Mouse (Mus musculus) inflammation-experienced regulatory T-cells, adult 6 months (primary cell): ENCODE measurements around the gene Vipr2. TPM values are rescaled to one million over a fixed set of nuclear protein-coding genes. Genes with fewer than 3 reads are reported as not detected.
A peak's percentile ranks its signal among the peaks of the same experiment; 100 is the strongest.

ENCODE experiments used
- ATAC-seq: one replicate; pipeline ENCODE4 v1.8.0; 2017
- polyA plus RNA-seq, 3 experiments: library from polyadenylated mRNA; unstranded; fragments of 100-300 nt; shearing (Covaris generic); gene quantifications; one replicate each; pipeline ENCODE4 v1.2.1; 2017

Gene Vipr2
- polyA plus RNA-seq, 3 experiments from 2014 or later, result 0.41 to 3.5 (median 2.1) TPM

DNA sequence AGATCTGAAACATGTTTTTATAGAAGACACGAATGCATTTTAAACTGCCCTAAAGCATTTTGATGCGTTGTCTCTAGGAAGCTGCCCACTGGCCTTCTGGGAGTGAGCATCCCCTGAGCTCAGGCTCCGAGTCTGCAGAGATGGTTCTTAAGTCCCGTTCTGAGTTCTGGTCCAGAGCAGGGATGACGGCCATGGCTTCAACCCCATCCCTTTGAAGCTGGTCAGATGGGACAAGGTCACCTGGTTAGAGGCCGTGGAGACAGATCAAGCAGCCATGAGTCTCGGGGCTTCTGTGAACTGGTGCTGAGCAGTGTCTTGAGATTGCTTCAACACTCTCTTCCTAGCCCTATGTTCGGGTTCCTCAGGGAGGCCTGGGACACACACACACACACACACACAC, 19.6 kb downstream of the Vipr2 start:
- no peak for ATAC-seq

GRCm38 (mm10) chr12:116101945-116102344, 24.4 kb downstream of the Vipr2 start:
- ATAC-seq, result no peak

- ATAC-seq, result no peak
These were observed 32.2 kb downstream of the Vipr2 start for GRCm38 (mm10) chr12:116109451-116110353.

GRCm38 (mm10) chr12:116111007-116111694, 33.6 kb downstream of the Vipr2 start:
- ATAC-seq, result no peak

DNA sequence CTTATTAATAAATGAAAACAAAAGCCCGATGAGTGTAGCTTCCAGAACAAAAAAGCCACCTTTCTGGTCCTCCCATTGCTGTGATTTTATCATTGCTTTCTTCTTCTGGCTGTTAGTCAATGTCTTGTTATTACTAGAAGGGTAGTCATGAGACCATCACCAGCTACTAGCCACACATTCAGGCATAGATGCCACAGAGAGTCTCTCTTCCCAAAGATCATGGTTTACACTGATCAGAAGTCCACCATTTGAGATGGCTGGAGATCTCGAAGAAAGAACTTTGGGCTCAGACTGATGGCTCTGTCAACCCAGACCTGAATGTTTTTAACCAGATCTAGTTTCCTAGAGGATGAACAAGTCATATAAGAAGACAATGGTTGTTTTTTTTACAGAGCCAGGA, 38.3 kb downstream of the Vipr2 start:
- no peak for ATAC-seq

GRCm38 (mm10) chr12:116116455-116116854, 38.9 kb downstream of the Vipr2 start:
- ATAC-seq, result no peak

DNA sequence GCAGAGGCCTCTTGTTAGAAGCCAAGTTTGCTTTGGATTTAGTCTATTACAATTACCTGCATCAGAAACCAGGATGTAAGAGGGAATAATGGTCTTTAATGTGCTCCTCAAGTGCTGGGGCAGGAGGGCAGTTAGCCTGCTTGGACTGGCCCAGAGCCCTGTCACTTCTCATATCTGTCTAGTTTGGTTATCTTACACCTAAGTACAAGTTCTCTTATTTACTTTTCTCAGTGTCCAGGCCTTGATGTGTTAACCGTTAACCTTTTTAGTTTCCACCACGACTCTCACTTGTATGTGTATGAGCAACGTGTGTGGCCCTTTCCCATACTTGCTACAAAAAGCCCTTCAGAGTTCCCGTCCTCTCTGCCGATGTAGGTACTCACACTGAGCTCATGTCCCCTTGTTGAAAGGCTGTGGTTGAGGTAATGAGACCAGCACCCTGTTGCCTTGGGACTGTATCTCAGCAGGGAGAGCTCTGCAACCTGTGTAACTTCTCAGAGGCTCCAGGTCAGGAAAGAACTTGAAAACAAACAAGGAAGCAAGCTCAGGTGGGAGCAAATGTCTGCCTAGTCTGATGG, 39.9 kb downstream of the Vipr2 start:
- no peak for ATAC-seq

DNA sequence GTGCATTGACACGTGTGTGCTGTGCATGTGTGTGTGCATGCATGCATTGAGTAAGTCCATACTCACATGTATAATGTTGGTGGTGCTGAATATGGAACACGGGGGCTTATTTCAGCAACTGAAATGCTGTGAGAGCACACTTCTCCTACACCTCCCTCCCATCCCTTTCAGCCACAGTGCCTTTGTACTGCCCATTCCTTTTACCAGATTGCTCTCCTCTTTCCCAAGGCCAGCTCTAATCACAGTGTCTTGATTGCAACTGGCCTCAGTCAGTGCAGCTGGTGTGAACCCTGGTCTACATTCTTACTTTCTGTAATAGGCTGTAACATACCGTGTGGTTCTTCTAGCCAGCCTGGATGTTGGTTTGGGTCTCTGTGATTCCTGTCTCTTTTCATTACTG, 41.5 kb downstream of the Vipr2 start:
- no peak for ATAC-seq

DNA sequence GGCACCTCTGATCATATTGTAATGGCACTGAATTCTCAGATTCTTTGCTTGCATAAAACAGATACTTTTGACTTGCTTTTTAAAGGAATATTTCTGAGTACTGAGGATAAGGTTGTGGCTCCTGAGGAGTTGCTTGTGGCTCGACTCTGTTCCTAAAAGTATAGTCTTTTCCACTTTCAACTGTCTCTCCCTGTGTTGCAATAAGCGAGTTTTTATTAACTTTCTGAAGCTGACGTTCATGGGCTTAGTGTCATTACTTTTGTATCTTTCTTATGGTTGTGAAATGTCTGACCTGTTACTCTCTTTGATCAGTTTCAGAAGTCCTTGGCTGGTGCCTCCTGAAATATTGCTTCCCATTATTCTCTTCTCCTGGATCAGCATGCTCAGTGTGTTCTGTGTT, 46.3 kb downstream of the Vipr2 start:
- ATAC-seq, result no peak

DNA sequence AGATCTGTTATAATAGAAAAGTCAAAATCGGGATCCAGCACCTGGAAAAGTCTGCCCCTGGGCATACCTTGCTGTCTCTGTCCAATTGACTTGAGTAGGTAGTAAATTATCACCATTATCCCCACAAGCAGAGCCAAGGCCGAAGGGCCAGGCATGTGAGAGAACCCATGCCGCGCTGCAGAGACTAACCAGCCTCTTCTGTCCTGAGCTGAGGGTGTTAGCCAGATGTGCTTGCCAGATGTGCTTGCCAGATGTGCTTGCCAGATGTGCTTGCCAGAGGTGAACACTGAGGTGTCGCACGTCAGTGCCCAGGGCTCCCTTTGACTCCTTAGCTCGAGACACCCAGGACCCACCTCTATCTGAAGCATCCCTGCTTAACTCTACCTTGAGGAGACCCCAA, 53.4 kb downstream of the Vipr2 start:
- ATAC-seq, result no peak

DNA sequence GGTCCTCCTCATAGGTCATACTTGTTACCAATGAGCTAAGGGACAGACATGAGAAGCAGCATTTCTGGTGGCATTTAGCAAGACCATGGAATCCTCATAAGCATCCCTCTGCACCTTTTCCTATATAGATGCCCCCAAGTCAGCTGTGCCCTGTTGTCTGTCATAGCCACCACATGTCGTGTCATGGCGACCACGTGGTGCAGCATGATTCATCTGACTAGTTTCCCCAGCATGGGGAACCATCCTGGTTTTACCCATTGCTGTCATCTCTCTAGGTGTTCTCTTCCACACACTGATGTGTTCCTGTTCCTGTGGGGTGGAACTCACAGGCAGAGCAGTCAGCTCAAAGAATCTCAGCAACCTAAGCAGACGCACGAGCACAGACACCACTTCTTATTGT, 55.4 kb downstream of the Vipr2 start:
- no peak for ATAC-seq

DNA sequence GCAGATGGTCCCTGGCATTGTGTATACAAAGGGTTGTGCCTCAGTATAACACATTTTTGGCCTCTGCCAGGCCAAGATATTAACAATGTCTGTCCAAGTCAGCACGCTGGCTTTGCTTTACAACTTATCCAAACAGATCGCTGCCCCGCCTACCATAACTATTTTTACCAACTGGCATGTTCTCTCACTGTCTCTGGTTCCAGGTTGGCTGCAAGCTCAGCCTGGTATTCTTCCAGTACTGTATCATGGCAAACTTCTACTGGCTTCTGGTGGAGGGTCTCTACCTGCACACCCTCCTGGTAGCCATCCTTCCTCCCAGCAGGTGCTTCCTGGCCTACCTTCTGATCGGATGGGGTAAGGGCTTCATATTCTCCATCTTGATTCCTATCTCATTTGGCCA, 58.4 kb downstream of the Vipr2 start:
- no peak for ATAC-seq

GRCm38 (mm10) chr12:116138322-116139205, 61.0 kb downstream of the Vipr2 start:
- peak; percentile 70 for ATAC-seq

DNA sequence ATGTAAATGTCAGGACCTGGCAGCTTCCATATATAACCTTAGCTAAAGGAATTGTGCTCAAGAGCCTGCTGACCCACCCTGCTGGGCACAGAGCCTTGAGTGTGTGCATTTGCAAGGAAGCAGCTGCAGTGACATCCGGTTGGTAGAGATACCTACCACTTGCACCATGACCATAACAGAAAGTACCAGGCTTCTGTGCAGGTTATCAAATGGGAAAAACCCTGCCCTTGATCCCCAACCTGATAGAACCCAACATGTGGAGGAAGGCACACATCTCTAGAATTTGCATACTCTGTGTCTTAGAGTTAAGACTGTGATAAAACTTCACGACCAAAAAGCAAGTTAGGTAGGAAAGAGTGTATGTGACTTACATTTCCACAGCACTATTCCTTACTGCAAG, 63.1 kb downstream of the Vipr2 start:
- ATAC-seq, result peak; percentile 67

DNA sequence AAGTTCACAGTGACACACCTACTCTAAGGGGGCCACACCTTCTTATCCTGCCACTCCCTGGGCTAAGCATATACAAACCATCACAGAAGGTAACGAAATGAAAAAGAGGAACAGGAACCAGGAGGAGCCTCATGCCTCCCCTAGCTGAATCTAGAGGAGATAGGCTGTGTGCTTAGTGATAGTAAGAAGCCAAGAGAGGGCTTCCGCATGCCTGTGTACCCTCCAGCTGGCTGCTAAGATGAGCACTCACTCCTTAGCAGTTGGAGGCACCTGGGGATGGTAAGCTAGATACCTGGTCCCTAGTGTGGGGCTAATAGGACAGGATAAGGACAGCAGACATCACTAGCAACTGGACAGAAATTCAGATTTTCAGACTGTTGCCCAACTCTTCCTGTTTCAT, 64.3 kb downstream of the Vipr2 start:
- no peak for ATAC-seq

GRCm38 (mm10) chr12:116142464-116142863, 64.9 kb downstream of the Vipr2 start:
- no peak for ATAC-seq

DNA sequence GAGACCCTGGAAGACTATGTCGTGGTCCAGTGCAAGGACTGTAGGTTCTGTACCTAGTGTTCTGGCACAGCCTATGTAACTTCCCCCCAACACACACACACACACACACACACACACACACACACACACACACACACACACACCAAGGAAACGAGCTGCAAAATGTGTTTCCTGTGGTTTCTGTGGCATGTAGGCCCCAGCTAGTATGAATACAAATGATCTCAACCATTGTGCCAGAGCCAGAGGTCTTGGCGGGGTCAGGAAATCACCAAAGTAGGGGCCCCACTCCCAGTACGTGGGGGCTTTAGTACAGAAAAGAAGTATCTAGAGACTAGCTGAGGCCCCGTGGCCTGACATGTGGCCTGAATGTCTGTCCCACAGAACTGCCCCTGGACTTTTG, 67.7 kb downstream of the Vipr2 start:
- ATAC-seq, result peak; percentile 89

DNA sequence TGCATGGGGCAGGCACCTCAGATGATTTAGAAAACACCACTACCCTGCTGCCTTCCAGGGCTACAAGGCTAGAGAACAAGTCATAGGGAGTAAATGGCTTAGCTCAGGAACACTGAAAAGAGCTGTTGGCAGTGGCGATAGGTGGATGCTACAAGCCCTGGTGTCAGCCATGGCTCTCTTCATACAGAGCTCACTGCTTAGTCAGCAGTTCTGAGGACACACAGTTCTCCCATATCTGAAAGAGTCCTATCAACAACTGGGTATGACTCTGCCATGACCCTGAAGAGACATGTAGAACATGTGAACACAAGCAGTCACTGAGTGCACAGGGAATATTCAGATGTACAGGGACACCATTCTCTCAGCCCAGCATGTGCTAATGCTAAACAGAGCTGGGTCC, 68.2 kb downstream of the Vipr2 start:
- ATAC-seq, result peak; percentile 39

DNA sequence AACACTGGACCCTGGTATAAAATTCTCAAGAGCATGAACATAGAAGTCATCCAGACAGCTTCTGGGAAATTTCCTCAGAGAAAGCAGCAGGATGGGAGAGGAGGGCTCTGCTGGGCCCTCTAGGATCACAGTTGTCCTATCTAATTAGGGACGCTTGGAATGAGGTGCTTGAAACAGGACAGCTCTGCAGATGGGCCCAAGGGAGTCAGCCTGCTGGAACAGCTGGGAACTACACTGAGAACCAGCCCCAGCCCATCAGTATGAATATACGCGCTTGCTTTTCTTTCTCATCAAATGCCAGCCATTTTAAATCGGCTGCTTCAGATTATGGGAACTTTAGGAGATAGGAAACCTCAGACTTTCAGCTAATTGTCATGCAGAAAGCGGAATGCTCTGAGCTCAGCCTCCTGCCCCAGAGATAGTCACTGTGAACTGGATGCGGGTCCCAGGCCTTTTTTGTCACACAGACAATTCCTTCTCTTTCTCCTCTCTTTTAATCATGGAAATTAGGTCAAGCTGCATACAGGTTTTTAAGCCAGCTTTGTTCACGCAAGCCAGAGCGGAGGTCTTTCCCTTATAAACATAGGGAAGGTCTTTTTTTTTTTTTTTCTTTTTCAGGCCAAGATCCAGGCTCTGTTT, 69.6 kb downstream of the Vipr2 start:
- no peak for ATAC-seq

- no peak for ATAC-seq
These were observed 75.4 kb downstream of the Vipr2 start for GRCm38 (mm10) chr12:116152866-116153428.

DNA sequence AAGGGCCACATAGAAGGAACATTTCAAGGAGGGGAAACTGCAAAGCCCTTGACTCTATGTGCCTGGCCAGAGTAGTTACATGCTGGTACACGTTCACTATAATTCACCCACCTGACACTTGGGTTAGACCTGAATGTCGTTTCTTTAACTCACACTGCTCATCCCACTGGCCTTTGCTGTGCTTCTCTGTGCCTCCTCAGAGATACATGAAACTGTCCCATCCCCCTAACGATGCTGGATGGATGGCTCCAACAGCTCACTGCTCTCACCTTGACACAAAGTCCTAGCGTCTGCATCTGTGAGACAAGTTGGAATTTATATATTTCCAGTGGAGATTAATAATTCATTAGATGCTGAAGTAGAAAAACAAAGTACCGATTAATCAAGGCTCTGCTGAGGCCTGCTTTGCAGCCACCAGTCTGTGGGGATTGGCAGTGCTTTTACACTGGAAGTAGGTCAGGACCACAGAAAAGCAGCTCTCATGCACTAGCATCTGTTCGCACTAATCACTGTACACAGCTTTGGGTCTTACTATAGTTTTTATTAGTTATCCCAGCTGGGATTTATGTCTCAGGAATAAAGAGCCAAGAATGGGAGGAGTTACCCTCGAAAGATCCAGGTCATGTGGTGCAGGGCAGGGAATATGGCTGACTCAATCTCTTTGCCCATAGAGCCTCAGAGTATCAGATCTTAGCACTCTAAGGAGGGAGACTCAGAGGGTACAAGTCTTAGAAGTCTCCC, 79.4 kb downstream of the Vipr2 start:
- ATAC-seq, result no peak
